Mouse (Mus musculus) MEL (cell line): Measurements from ENCODE around the gene Vwa3a.

Experiments used
- BHLHE40 ChIP-seq: IDR thresholded peaks from 2 replicates; pipeline ENCODE4 v1.6.1; 2012; ENCODE audit warnings: low read depth, mild to moderate bottlenecking, inconsistent platforms, low read length, improper control_type of control experiment, borderline replicate concordance
- CHD1 ChIP-seq: IDR thresholded peaks from 2 replicates; pipeline ENCODE4 v1.6.1; 2012; ENCODE audit warnings: low read depth, mild to moderate bottlenecking, inconsistent platforms, low read length, improper control_type of control experiment
- CHD2 ChIP-seq: IDR thresholded peaks from 2 replicates; pipeline ENCODE4 v1.6.1; 2011; ENCODE audit warnings: low read length, improper control_type of control experiment
- CTCF ChIP-seq, 3 experiments: IDR thresholded peaks in 2 of 3; conservative IDR thresholded peaks in 1 of 3; 2 replicates each; pipeline ENCODE4 v1.5.1; 2011 to 2012; ENCODE audit warnings: low read length in 3 of 3, low read depth in 2 of 3, mild to moderate bottlenecking in 2 of 3, improper control_type of control experiment in 1 of 3, inconsistent platforms in 1 of 3, mixed read lengths in 1 of 3, moderate library complexity in 1 of 3; ENCODE audit not compliant: control insufficient read depth in 1 of 3, insufficient read depth in 1 of 3, poor library complexity in 1 of 3, severe bottlenecking in 1 of 3
- GABPA ChIP-seq: IDR thresholded peaks from 2 replicates; pipeline ENCODE4 v1.6.1; 2012; ENCODE audit warnings: low read depth, mild to moderate bottlenecking, inconsistent platforms, low read length, improper control_type of control experiment, moderate library complexity
- JUND ChIP-seq: IDR thresholded peaks from 2 replicates; pipeline ENCODE4 v1.6.1; 2011; ENCODE audit warnings: low read depth, mild to moderate bottlenecking, improper control_type of control experiment, low read length
- MAFK ChIP-seq: IDR thresholded peaks from 2 replicates; pipeline ENCODE4 v1.6.1; 2011; ENCODE audit warnings: low read depth, mild to moderate bottlenecking, low read length, improper control_type of control experiment, borderline replicate concordance
- MAX ChIP-seq: IDR thresholded peaks from 2 replicates; pipeline ENCODE4 v1.6.1; 2011; ENCODE audit warnings: low read length, improper control_type of control experiment
- MAZ ChIP-seq: IDR thresholded peaks from 2 replicates; pipeline ENCODE4 v1.6.1; 2012; ENCODE audit warnings: low read depth, mild to moderate bottlenecking, inconsistent platforms, low read length, improper control_type of control experiment
- MXI1 ChIP-seq: IDR thresholded peaks from 2 replicates; pipeline ENCODE4 v1.6.1; 2011; ENCODE audit warnings: mild to moderate bottlenecking, low read depth, low read length, improper control_type of control experiment
- RCOR1 ChIP-seq: IDR thresholded peaks from 2 replicates; pipeline ENCODE4 v1.6.1; 2012; ENCODE audit warnings: low read depth, mild to moderate bottlenecking, inconsistent platforms, low read length, improper control_type of control experiment
- TAL1 ChIP-seq: IDR thresholded peaks from 2 replicates; pipeline ENCODE4 v1.6.1; 2012; ENCODE audit warnings: mild to moderate bottlenecking, inconsistent platforms, low read length, moderate library complexity, mixed read lengths
- USF1 ChIP-seq: IDR thresholded peaks from 2 replicates; pipeline ENCODE4 v1.6.1; 2014; ENCODE audit warnings: low read depth, mild to moderate bottlenecking, inconsistent platforms, low read length, improper control_type of control experiment, moderate library complexity

DNA sequence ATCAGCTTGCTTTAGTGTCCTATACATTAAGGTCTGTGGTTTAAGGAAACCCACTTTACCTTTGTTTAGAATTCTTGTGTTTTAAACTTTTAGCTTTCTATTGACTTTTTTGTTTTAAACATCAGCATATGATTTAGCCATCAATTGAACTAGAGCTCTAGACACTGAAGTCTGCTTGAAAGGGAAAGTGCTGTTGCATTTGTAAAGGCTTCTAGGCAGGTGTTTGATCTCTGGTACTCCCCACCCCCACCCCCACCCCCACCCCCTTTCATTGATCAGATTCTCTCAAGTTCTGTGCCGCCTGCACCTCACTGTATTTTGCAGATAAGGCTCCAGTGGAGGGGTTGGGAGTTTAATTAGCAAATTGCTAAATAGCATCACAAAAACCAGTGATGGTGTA, 43.5 kb upstream of the Vwa3a start:
- no peak for TF ChIP-seq MAZ
- no peak for TF ChIP-seq CHD2
- no peak for TF ChIP-seq CTCF (IDR thresholded peaks at IDR 0.05 in 2 of 3, conservative IDR thresholded peaks at IDR 0.05 in 1 of 3; ENCODE audit: control insufficient read depth in 1 of 3, insufficient read depth in 1 of 3, low read depth in 2 of 3, low read length in 3 of 3, poor library complexity in 1 of 3, severe bottlenecking in 1 of 3)
- no peak for TF ChIP-seq TAL1
- no peak for TF ChIP-seq MAFK
- no peak for TF ChIP-seq JUND
- TF ChIP-seq BHLHE40: no peak
- no peak for TF ChIP-seq RCOR1
- no peak for TF ChIP-seq CHD1
- TF ChIP-seq GABPA: no peak
- no peak for TF ChIP-seq USF1
- TF ChIP-seq MAX: no peak
- TF ChIP-seq MXI1: no peak
